Mouse (Mus musculus): ENCODE measurements at regions not wholly inside any gene's neighbourhood (a gene's known extent, or its start where the extent isn't known, plus 50 kb on each side); places are given as distances from the start of the nearest gene placed in this dataset.

- Histone ChIP-seq H3K9me3 (ENCODE audit: control insufficient read depth, low read length) (no peaks in the 10 kb centered on the region), H3K4me2 (ENCODE audit: low read length) (no peak overlapping the region), H3K4me3 (replicated peaks; ENCODE audit: low read length) (no peak overlapping the region), H3K4me1 (replicated peaks; ENCODE audit: control insufficient read depth, insufficient read depth, low read length) (no peaks in the 10 kb centered on the region), H3K27me3 (replicated peaks; ENCODE audit: control insufficient read depth, insufficient read depth, low read length) (no peaks in the 10 kb centered on the region), H3K27ac (ENCODE audit: low read length) (no peak overlapping the region), H3K9ac (replicated peaks; ENCODE audit: low read depth, low read length) (no peak overlapping the region), H3K36me3 (ENCODE audit: control insufficient read depth, insufficient read depth) (no peaks in the 10 kb centered on the region)
- 99% methylated on average over 3 of the region's 3 CpGs for WGBS
- ATAC-seq, result no peak
These were observed 142.0 kb upstream of the Tyrp1 start for GRCm38 (mm10) chr4:80691774-80692485.

- H3K4me3 ChIP-seq (replicated peaks; ENCODE audit: low read length), result no peak overlapping the region
- H3K27ac ChIP-seq (ENCODE audit: low read length), result no peak overlapping the region
- H3K27me3 ChIP-seq (replicated peaks; ENCODE audit: control insufficient read depth, insufficient read depth, low read length), result no peaks in the 10 kb centered on the region
- ATAC-seq, result no peak
- no peak overlapping the region for H3K4me2 ChIP-seq (ENCODE audit: low read length)
- H3K36me3 ChIP-seq (ENCODE audit: control insufficient read depth, insufficient read depth), result no peaks in the 10 kb centered on the region
- no peaks in the 10 kb centered on the region for H3K9me3 ChIP-seq (ENCODE audit: control insufficient read depth, low read length)
- H3K9ac ChIP-seq (replicated peaks; ENCODE audit: low read depth, low read length), result no peak overlapping the region
- no peaks in the 10 kb centered on the region for H3K4me1 ChIP-seq (replicated peaks; ENCODE audit: control insufficient read depth, insufficient read depth, low read length)
- 68% methylated on average over 2 of the region's 2 CpGs for WGBS
These were observed 121.2 kb upstream of the Tyrp1 start for GRCm38 (mm10) chr4:80712698-80713097.

GRCm38 (mm10) chr4:80744975-80745734 is 88.8 kb upstream of the Tyrp1 start:
- Histone ChIP-seq H3K9ac (replicated peaks; ENCODE audit: low read depth, low read length) (no peak overlapping the region), H3K4me3 (replicated peaks; ENCODE audit: low read length) (no peak overlapping the region), H3K36me3 (ENCODE audit: control insufficient read depth, insufficient read depth) (no peaks in the 10 kb centered on the region), H3K27ac (ENCODE audit: low read length) (no peak overlapping the region), H3K4me2 (ENCODE audit: low read length) (no peak overlapping the region), H3K4me1 (replicated peaks; ENCODE audit: control insufficient read depth, insufficient read depth, low read length) (0 out of 2 replicates have a peak, but pooled peaks cover 2% of the 10 kb centered on the region), H3K9me3 (ENCODE audit: control insufficient read depth, low read length) (no peaks in the 10 kb centered on the region), H3K27me3 (replicated peaks; ENCODE audit: control insufficient read depth, insufficient read depth, low read length) (no peaks in the 10 kb centered on the region)
- WGBS, result 3% methylated on average over 1 of the region's 1 CpGs
- ATAC-seq, result no peak

GRCm38 (mm10) chr4:80752259-80752658 is 81.7 kb upstream of the Tyrp1 start:
- Histone ChIP-seq H3K27ac (ENCODE audit: low read length) (no peak overlapping the region), H3K4me2 (ENCODE audit: low read length) (no peak overlapping the region), H3K9ac (replicated peaks; ENCODE audit: low read depth, low read length) (no peak overlapping the region), H3K4me3 (replicated peaks; ENCODE audit: low read length) (no peak overlapping the region), H3K9me3 (ENCODE audit: control insufficient read depth, low read length) (no peaks in the 10 kb centered on the region), H3K27me3 (replicated peaks; ENCODE audit: control insufficient read depth, insufficient read depth, low read length) (no peaks in the 10 kb centered on the region), H3K4me1 (replicated peaks; ENCODE audit: control insufficient read depth, insufficient read depth, low read length) (no peaks in the 10 kb centered on the region), H3K36me3 (ENCODE audit: control insufficient read depth, insufficient read depth) (no peaks in the 10 kb centered on the region)
- ATAC-seq, result no peak
- WGBS, result 81% methylated on average over 6 of the region's 6 CpGs

- WGBS, result 89% methylated on average over 2 of the region's 2 CpGs
- H3K4me2 ChIP-seq (ENCODE audit: low read length), result no peak overlapping the region
- no peak overlapping the region for H3K27ac ChIP-seq (ENCODE audit: low read length)
These were observed 77.8 kb upstream of the Tyrp1 start for GRCm38 (mm10) chr4:80756114-80756513.

GRCm38 (mm10) chr4:80764024-80764423 is 69.9 kb upstream of the Tyrp1 start:
- Histone ChIP-seq H3K9ac (replicated peaks; ENCODE audit: low read depth, low read length) (no peak overlapping the region), H3K4me1 (replicated peaks; ENCODE audit: control insufficient read depth, insufficient read depth, low read length) (no peaks in the 10 kb centered on the region), H3K27me3 (replicated peaks; ENCODE audit: control insufficient read depth, insufficient read depth, low read length) (no peaks in the 10 kb centered on the region), H3K9me3 (ENCODE audit: control insufficient read depth, low read length) (no peaks in the 10 kb centered on the region), H3K4me3 (replicated peaks; ENCODE audit: low read length) (no peak overlapping the region), H3K36me3 (ENCODE audit: control insufficient read depth, insufficient read depth) (no peaks in the 10 kb centered on the region), H3K4me2 (ENCODE audit: low read length) (no peak overlapping the region), H3K27ac (ENCODE audit: low read length) (no peak overlapping the region)
- 91% methylated on average over 3 of the region's 3 CpGs for WGBS
- ATAC-seq, result no peak

More at GRCm38 (mm10) chr4:80756114-80756513, 77.8 kb upstream of the Tyrp1 start:
- Histone ChIP-seq H3K4me1 (replicated peaks; ENCODE audit: control insufficient read depth, insufficient read depth, low read length) (no peaks in the 10 kb centered on the region), H3K36me3 (ENCODE audit: control insufficient read depth, insufficient read depth) (no peaks in the 10 kb centered on the region), H3K9ac (replicated peaks; ENCODE audit: low read depth, low read length) (no peak overlapping the region), H3K9me3 (ENCODE audit: control insufficient read depth, low read length) (no peaks in the 10 kb centered on the region), H3K27me3 (replicated peaks; ENCODE audit: control insufficient read depth, insufficient read depth, low read length) (no peaks in the 10 kb centered on the region), H3K4me3 (replicated peaks; ENCODE audit: low read length) (no peak overlapping the region)
- ATAC-seq, result no peak

- Histone ChIP-seq H3K27me3 (replicated peaks; ENCODE audit: control insufficient read depth, insufficient read depth, low read length) (no peaks in the 10 kb centered on the region), H3K4me2 (ENCODE audit: low read length) (no peak overlapping the region), H3K36me3 (ENCODE audit: control insufficient read depth, insufficient read depth) (no peaks in the 10 kb centered on the region), H3K4me1 (replicated peaks; ENCODE audit: control insufficient read depth, insufficient read depth, low read length) (no peaks in the 10 kb centered on the region), H3K4me3 (replicated peaks; ENCODE audit: low read length) (no peak overlapping the region), H3K27ac (ENCODE audit: low read length) (no peak overlapping the region), H3K9me3 (ENCODE audit: control insufficient read depth, low read length) (no peaks in the 10 kb centered on the region), H3K9ac (replicated peaks; ENCODE audit: low read depth, low read length) (no peak overlapping the region)
- 38% methylated on average over 4 of the region's 4 CpGs for WGBS
- ATAC-seq, result peak; percentile 85
These were observed 68.1 kb upstream of the Tyrp1 start for GRCm38 (mm10) chr4:80765781-80766180.

- H3K4me2 ChIP-seq (ENCODE audit: low read length), result no peak overlapping the region
- 82% methylated on average over 5 of the region's 5 CpGs for WGBS
- ATAC-seq, result no peak
- H3K36me3 ChIP-seq (ENCODE audit: control insufficient read depth, insufficient read depth), result no peaks in the 10 kb centered on the region
- no peak overlapping the region for H3K4me3 ChIP-seq (replicated peaks; ENCODE audit: low read length)
- no peaks in the 10 kb centered on the region for H3K9me3 ChIP-seq (ENCODE audit: control insufficient read depth, low read length)
- no peaks in the 10 kb centered on the region for H3K4me1 ChIP-seq (replicated peaks; ENCODE audit: control insufficient read depth, insufficient read depth, low read length)
- H3K9ac ChIP-seq (replicated peaks; ENCODE audit: low read depth, low read length), result no peak overlapping the region
- H3K27me3 ChIP-seq (replicated peaks; ENCODE audit: control insufficient read depth, insufficient read depth, low read length), result no peaks in the 10 kb centered on the region
- no peak overlapping the region for H3K27ac ChIP-seq (ENCODE audit: low read length)
These were observed 66.5 kb upstream of the Tyrp1 start for GRCm38 (mm10) chr4:80767447-80767846.

Data from forebrain, embryonic 16.5 days (tissue).